Mouse (Mus musculus) olfactory bulb, adult 2 months (tissue): ENCODE data around the gene Adcy9.

Source experiments
- CTCF ChIP-seq: fragments of 200-500 bp; IDR thresholded peaks from 2 replicates; pipeline ENCODE4 v1.5.1; 2012; ENCODE audit warnings: low read depth, mild to moderate bottlenecking, low read length, moderate library complexity; ENCODE audit not compliant: insufficient read depth
- POLR2A ChIP-seq: fragments of 200-500 bp; IDR thresholded peaks from 2 replicates; pipeline ENCODE4 v1.6.1; 2012; ENCODE audit warnings: mild to moderate bottlenecking, low read depth, low read length, moderate library complexity; ENCODE audit not compliant: insufficient read depth

DNA sequence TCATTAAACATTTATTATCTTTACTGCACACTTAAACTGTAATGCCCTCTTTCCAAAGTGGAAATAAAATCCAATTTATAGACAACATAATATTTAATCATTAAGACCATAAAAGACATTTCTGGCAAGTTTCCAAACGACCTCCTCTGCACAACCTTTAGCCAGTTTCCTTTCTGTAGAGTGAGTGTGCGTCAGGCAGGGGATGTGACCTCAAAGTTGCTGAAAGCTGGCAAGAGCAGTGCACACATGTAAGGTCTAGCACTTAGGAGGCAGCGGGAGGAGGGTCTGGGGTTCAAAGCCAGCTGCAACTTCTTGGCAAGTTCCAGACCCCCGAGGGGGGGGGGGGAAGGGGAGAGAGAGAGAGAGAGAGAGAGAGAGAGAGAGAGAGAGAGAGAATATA lies 83.0 kb downstream of the Adcy9 start:
- TF ChIP-seq CTCF (no peak), POLR2A (no peak)
